Mouse (Mus musculus): ENCODE results near the gene Mapk8ip2. TPM values are rescaled to one million over a fixed set of nuclear protein-coding genes. Genes with fewer than 3 reads are reported as not detected.

Mapk8ip2 gene
- polyA plus RNA-seq, 1 experiment from 2014 or later = 44.1 TPM

- Histone ChIP-seq H3K4me3 (replicated peaks) (no peak overlapping the region), H3K4me2 (no peak overlapping the region), H3K9ac (no peak overlapping the region), H3K4me1 (peaks cover 44% of the 10 kb centered on the region), H3K36me3 (replicated peaks) (no peaks in the 10 kb centered on the region), H3K9me3 (no peaks in the 10 kb centered on the region), H3K27ac (no peak overlapping the region), H3K27me3 (peaks cover 52% of the 10 kb centered on the region)
- no peak for ATAC-seq (ENCODE audit: low FRiP score)
- 26% methylated on average over 2 of the region's 2 CpGs for WGBS
Measured at GRCm38 (mm10) chr15:89496841-89497240, 43.1 kb downstream of the Mapk8ip2 start.

DNA sequence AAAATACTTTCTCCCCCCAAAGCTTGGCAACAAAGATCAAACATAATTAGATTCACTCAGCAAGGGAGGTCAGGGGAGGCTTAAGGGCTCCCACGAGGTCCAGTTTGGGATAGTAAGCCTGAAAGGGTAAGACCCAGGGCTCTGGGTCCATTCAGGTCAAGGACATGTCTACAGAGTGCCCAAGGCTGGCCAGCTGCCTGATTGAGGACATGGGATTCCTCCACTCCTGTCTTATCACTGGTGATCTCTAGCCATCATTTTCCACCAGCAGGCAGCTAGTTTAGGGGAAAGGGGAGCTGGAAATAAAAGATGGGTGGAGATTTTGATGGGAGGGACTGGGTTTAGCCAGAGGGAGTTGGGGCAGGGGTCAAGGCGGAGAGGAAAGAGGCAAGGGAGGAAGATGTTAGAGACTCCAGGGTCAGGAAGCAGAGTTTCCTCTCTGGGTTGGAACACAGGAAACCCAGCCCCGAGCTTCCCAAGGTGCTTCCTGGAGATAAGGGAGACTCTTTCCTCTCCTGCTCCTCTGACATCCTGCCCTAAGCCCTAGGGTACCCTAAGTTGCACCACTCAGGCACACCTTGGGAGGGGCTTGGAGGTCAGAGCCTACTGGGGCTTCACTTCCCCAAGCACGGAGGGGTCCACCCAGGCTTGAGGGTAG lies 43.8 kb downstream of the Mapk8ip2 start:
- H3K27me3 ChIP-seq = peaks cover 56% of the 10 kb centered on the region
- H3K4me3 ChIP-seq (replicated peaks) = no peak overlapping the region
- no peaks in the 10 kb centered on the region for H3K9me3 ChIP-seq
- no peaks in the 10 kb centered on the region for H3K36me3 ChIP-seq (replicated peaks)
- no peak overlapping the region for H3K9ac ChIP-seq
- H3K27ac ChIP-seq = no peak overlapping the region
- H3K4me2 ChIP-seq = 0 out of 2 replicates have a peak overlapping the region, but pooled peaks have one; percentile 6
- WGBS = 19% methylated on average over 4 of the region's 4 CpGs
- ATAC-seq (ENCODE audit: low FRiP score) = no peak
- H3K4me1 ChIP-seq = peaks cover 44% of the 10 kb centered on the region

- 2% methylated on average over 40 of the region's 41 CpGs for WGBS
- Histone ChIP-seq H3K9ac (peak overlapping the region; percentile 73), H3K27ac (peak overlapping the region; percentile 42; the same call in 1 of the 2 replicates), H3K9me3 (no peaks in the 10 kb centered on the region), H3K4me1 (peaks cover 44% of the 10 kb centered on the region), H3K4me2 (peak overlapping the region; percentile 85), H3K36me3 (replicated peaks) (no peaks in the 10 kb centered on the region), H3K27me3 (peaks cover 56% of the 10 kb centered on the region), H3K4me3 (replicated peaks) (peak overlapping the region; percentile 71)
- ATAC-seq (ENCODE audit: low FRiP score) = peak; percentile 10; the same call in 1 of the 2 replicates
Measured at GRCm38 (mm10) chr15:89498049-89498960, 44.6 kb downstream of the Mapk8ip2 start.

GRCm38 (mm10) chr15:89498961-89499688 lies 45.4 kb downstream of the Mapk8ip2 start, which contains the start of gene Shank3:
Gene Shank3, plus strand, starts transcription at chr15:89499623.
- H3K9ac ChIP-seq = peak within 1 kb of the TSS; percentile 73
- under 1% methylated on average over 37 of the region's 72 CpGs for WGBS
- peaks cover 44% of the 10 kb centered on the region for H3K4me1 ChIP-seq
- H3K9me3 ChIP-seq = no peaks in the 10 kb centered on the region
- peak within 1 kb of the TSS; percentile 85 for H3K4me2 ChIP-seq
- peaks cover 56% of the 10 kb centered on the region for H3K27me3 ChIP-seq
- peak; percentile 64 for ATAC-seq (ENCODE audit: low FRiP score)
- no peaks in the 10 kb centered on the region for H3K36me3 ChIP-seq (replicated peaks)
- H3K4me3 ChIP-seq (replicated peaks) = peak within 1 kb of the TSS; percentile 71
- H3K27ac ChIP-seq = peak within 1 kb of the TSS; percentile 72

DNA sequence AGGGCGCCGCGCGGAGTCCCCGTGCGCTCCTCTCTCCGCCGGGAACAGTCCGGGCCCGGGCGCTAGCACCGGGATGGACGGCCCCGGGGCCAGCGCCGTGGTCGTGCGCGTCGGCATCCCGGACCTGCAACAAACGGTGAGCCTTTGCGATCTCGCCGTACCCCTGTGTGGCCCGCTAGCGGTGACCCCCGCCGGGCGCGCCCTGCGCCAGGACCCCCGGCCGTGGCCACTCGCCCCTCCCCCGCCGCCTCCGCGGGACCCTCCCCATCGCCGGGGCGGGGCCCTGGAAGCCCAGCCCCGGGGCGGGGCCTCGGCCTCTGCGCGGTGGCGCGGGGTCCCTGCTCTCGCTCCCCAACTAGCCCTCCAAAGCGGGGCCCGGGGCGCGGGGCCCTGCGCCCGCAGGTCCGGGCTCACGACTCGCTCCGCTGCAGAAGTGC lies 46.1 kb downstream of the Mapk8ip2 start:
- peaks cover 44% of the 10 kb centered on the region for H3K4me1 ChIP-seq
- WGBS = 0% methylated on average over 20 of the region's 60 CpGs
- ATAC-seq (ENCODE audit: low FRiP score) = peak; percentile 85
- H3K4me2 ChIP-seq = peak overlapping the region; percentile 85
- peak overlapping the region; percentile 72 for H3K27ac ChIP-seq
- H3K36me3 ChIP-seq (replicated peaks) = no peaks in the 10 kb centered on the region
- H3K4me3 ChIP-seq (replicated peaks) = peak overlapping the region; percentile 71
- H3K27me3 ChIP-seq = peaks cover 56% of the 10 kb centered on the region
- H3K9me3 ChIP-seq = no peaks in the 10 kb centered on the region
- peak overlapping the region; percentile 73 for H3K9ac ChIP-seq

- Histone ChIP-seq H3K9me3 (no peaks in the 10 kb centered on the region), H3K27me3 (peaks cover 56% of the 10 kb centered on the region), H3K4me3 (replicated peaks) (peak overlapping the region; percentile 71), H3K4me1 (peaks cover 44% of the 10 kb centered on the region), H3K9ac (peak overlapping the region; percentile 73), H3K4me2 (peak overlapping the region; percentile 85), H3K27ac (peak overlapping the region; percentile 72; the same call in 1 of the 2 replicates), H3K36me3 (replicated peaks) (no peaks in the 10 kb centered on the region)
- peak; percentile 36 for ATAC-seq (ENCODE audit: low FRiP score)
- WGBS = under 1% methylated on average over 35 of the region's 35 CpGs
Measured at GRCm38 (mm10) chr15:89500221-89500791, 46.6 kb downstream of the Mapk8ip2 start.

- WGBS = 81% methylated on average over 3 of the region's 3 CpGs
Measured at GRCm38 (mm10) chr15:89501321-89501720, 47.6 kb downstream of the Mapk8ip2 start.

GRCm38 (mm10) chr15:89504838-89505237 lies 51.1 kb downstream of the Mapk8ip2 start:
- H3K4me2 ChIP-seq = no peak overlapping the region
- 93% methylated on average over 9 of the region's 9 CpGs for WGBS
- no peaks in the 10 kb centered on the region for H3K9me3 ChIP-seq
- peaks cover 11% of the 10 kb centered on the region for H3K4me1 ChIP-seq
- H3K4me3 ChIP-seq (replicated peaks) = no peak overlapping the region
- no peak for ATAC-seq (ENCODE audit: low FRiP score)
- H3K36me3 ChIP-seq (replicated peaks) = no peaks in the 10 kb centered on the region
- no peak overlapping the region for H3K9ac ChIP-seq
- no peak overlapping the region for H3K27ac ChIP-seq
- H3K27me3 ChIP-seq = peaks cover 23% of the 10 kb centered on the region

More at GRCm38 (mm10) chr15:89501321-89501720, 47.6 kb downstream of the Mapk8ip2 start:
- Histone ChIP-seq H3K4me2 (no peak overlapping the region), H3K9me3 (no peaks in the 10 kb centered on the region), H3K36me3 (replicated peaks) (no peaks in the 10 kb centered on the region), H3K4me1 (peaks cover 40% of the 10 kb centered on the region), H3K27me3 (peaks cover 53% of the 10 kb centered on the region), H3K9ac (no peak overlapping the region), H3K4me3 (replicated peaks) (no peak overlapping the region), H3K27ac (no peak overlapping the region)
- no peak for ATAC-seq (ENCODE audit: low FRiP score)

DNA sequence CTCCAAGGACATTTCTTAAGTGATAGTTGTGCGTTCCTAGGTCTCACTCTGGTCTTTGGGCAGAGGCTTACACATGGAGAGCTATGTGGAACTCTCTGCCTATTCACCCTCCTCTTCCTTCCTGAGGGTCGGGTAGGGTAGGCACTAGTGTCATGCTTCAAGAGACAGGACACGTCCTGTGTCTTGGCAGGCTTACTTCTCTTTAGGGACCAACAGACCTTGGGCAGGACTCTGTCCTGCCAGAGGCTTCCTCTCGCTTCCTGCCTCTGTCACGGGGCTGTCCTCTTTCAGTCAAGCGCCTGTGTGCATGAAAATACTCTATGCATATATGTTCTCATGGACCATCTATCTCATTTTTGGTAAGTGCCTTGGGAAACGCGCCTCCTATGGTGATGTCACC lies 54.0 kb downstream of the Mapk8ip2 start:
- Histone ChIP-seq H3K4me1 (no peaks in the 10 kb centered on the region), H3K4me2 (no peak overlapping the region), H3K27ac (no peak overlapping the region), H3K4me3 (replicated peaks) (no peak overlapping the region), H3K36me3 (replicated peaks) (no peaks in the 10 kb centered on the region), H3K27me3 (no peaks in the 10 kb centered on the region; the same call in 1 of the 2 replicates), H3K9me3 (no peaks in the 10 kb centered on the region), H3K9ac (no peak overlapping the region)
- no peak for ATAC-seq (ENCODE audit: low FRiP score)
- 93% methylated on average over 8 of the region's 8 CpGs for WGBS

DNA sequence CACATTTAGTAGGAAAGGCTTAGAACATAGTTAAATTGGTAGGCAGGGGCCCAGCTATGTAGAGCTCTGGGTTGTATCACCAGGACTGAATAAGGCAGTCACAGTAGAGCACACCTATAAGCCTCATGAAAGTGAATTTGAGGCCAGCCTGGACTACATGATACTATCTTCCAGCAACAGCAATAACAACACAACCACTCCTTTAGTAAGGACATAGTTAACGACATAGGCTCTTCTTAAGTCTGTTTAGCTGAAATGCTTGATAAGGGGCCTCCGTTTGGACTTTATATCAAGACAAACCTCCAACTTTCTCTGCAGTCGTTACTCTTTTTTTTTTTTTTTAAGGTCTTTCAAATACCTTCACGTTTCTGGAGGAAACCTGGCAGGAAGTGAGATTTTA lies 59.0 kb downstream of the Mapk8ip2 start:
- Histone ChIP-seq H3K4me3 (replicated peaks) (no peak overlapping the region), H3K9me3 (no peaks in the 10 kb centered on the region), H3K27me3 (no peaks in the 10 kb centered on the region), H3K27ac (no peak overlapping the region), H3K9ac (no peak overlapping the region), H3K4me1 (no peaks in the 10 kb centered on the region), H3K36me3 (replicated peaks) (no peaks in the 10 kb centered on the region), H3K4me2 (no peak overlapping the region)
- no peak for ATAC-seq (ENCODE audit: low FRiP score)
- 86% methylated on average over 4 of the region's 4 CpGs for whole genome bisulfite sequencing

All from forebrain, embryonic 12.5 days (tissue).